Comparison of ENCODE assay signal across 13 mouse cellular contexts in genomic region chr3:28544345-28544869, GRCm38 (mm10).
"Had no signal": no experiment of that assay in that cellular context is flagged by ENCODE, and none has a peak within 500 bp of the region (broad histone marks: within the 10 kb centered on the region; RNA-seq: fewer than 3 reads in every experiment).

No protein-coding gene starts in this region.

- H3K4me2 ChIP-seq: liver, embryonic 15.5 days; lung, embryonic 15.5 days; midbrain, embryonic 11.5 days; midbrain, embryonic 15.5 days; neural tube, embryonic 12.5 days had no signal

- H3K27me3 ChIP-seq: liver, embryonic 15.5 days; lung, embryonic 15.5 days; megakaryocyte, embryonic 14.5 days; midbrain, embryonic 15.5 days; neural tube, embryonic 12.5 days had no signal

- H3K9ac ChIP-seq: liver, embryonic 15.5 days; liver, postnatal 0 days; lung, embryonic 15.5 days; midbrain, embryonic 15.5 days; neural tube, embryonic 12.5 days had no signal

- H3K9me3 ChIP-seq: liver, embryonic 15.5 days; lung, embryonic 15.5 days; megakaryocyte, embryonic 14.5 days; midbrain, embryonic 15.5 days; neural tube, embryonic 12.5 days had no signal

- H3K36me3 ChIP-seq: liver, embryonic 15.5 days; lung, embryonic 15.5 days; midbrain, embryonic 15.5 days; neural tube, embryonic 12.5 days had no signal

- H3K27ac ChIP-seq: liver, embryonic 15.5 days; lung, embryonic 15.5 days; macrophage; midbrain, embryonic 15.5 days; neural tube, embryonic 12.5 days had no signal

- H3K4me3 ChIP-seq: liver, embryonic 15.5 days; lung, embryonic 15.5 days; megakaryocyte, embryonic 14.5 days; midbrain, embryonic 15.5 days; neural tube, embryonic 12.5 days had no signal

- H3K4me1 ChIP-seq: liver, embryonic 15.5 days had no signal

- DNase-seq: liver, postnatal 0 days; right cerebral cortex, adult 18-20 months; right cerebral cortex, postnatal 25 days; right cerebral cortex, postnatal 4 days; thymus, adult 18-20 months; thymus, postnatal 36 days had no signal

- ATAC-seq: liver, postnatal 0 days had no signal
